ENCODE assay signal across 13 mouse cellular contexts in genomic region chr7:29981455-29981854, GRCm38 (mm10). TPM values are rescaled to one million over a fixed set of nuclear protein-coding genes. Genes with fewer than 3 reads are reported as not detected.
DNase-seq lines count a peak whose midpoint lies in the region; ATAC-seq and TF ChIP-seq lines count a peak whose summit lies in the region.
"Had no signal": no experiment of that assay in that cellular context is flagged by ENCODE, and none has a peak within 500 bp of the region (broad histone marks: within the 10 kb centered on the region; RNA-seq: fewer than 3 reads in every experiment).

No protein-coding gene starts in this region.

- no peak overlapping the region for H3K4me3 ChIP-seq in kidney, adult 2 months (ENCODE audit: insufficient read depth, low read depth, low read length)
- H3K4me3 ChIP-seq in midbrain, embryonic 14.5 days (replicated peaks; ENCODE audit: low read depth, low read length), result no peak overlapping the region
- H3K4me3 ChIP-seq: forebrain, embryonic 15.5 days had no signal

- no peak overlapping the region for H3K4me2 ChIP-seq in midbrain, embryonic 14.5 days (ENCODE audit: low read length)
- H3K4me2 ChIP-seq: forebrain, embryonic 15.5 days had no signal

- peak; percentile 1 to 13 for DNase-seq in adrenal gland, postnatal 36 days
- DNase-seq in adrenal gland, postnatal 4 days (ENCODE audit: low spot score in 2 of 2), result no peak
- no peak for DNase-seq in kidney, adult 2 months
- no peak for DNase-seq in kidney, adult 18-20 months
- peak; percentile 47 for DNase-seq in testis, postnatal 10 days (ENCODE audit: low spot score)
- DNase-seq in testis, postnatal 14 days (ENCODE audit: low spot score), result no peak
- DNase-seq in thymus, postnatal 25 days, result peak; percentile 4
- no peak for DNase-seq in midbrain, embryonic 14.5 days
- DNase-seq: cerebellum, adult 11 months; gastrocnemius, postnatal 36 days; kidney, postnatal 14 days had no signal

- no peak for TF ChIP-seq CTCF in kidney, adult 2 months (conservative IDR thresholded peaks at IDR 0.05; ENCODE audit: insufficient read depth, insufficient read length, low read depth, low read length)

- H3K4me1 ChIP-seq in kidney, adult 2 months (ENCODE audit: control insufficient read depth, insufficient read depth, low read length), result 0 out of 2 replicates have a peak, but pooled peaks cover 8% of the 10 kb centered on the region
- H3K4me1 ChIP-seq in midbrain, embryonic 14.5 days (ENCODE audit: control insufficient read depth, insufficient read depth, low read length), result peaks cover 14% of the 10 kb centered on the region; the same call in 1 of the 2 replicates

- 40% methylated on average over 5 of the region's 5 CpGs for WGBS in kidney, adult 2 months
- WGBS in midbrain, embryonic 14.5 days, result 61% methylated on average over 5 of the region's 5 CpGs

- TF ChIP-seq POLR2A in kidney, adult 2 months (IDR thresholded peaks at IDR 0.05; ENCODE audit: low read depth, low read length), result no peak

- no peak overlapping the region for H3K9ac ChIP-seq in midbrain, embryonic 14.5 days (replicated peaks; ENCODE audit: low read length)
- H3K9ac ChIP-seq: forebrain, embryonic 15.5 days; lung, embryonic 14.5 days had no signal

- no peaks in the 10 kb centered on the region for H3K27me3 ChIP-seq in kidney, adult 2 months (replicated peaks; ENCODE audit: control insufficient read depth, insufficient read depth, low read length)
- no peaks in the 10 kb centered on the region for H3K27me3 ChIP-seq in midbrain, embryonic 14.5 days (ENCODE audit: control insufficient read depth, insufficient read depth, low read length)
- H3K27me3 ChIP-seq: forebrain, embryonic 15.5 days had no signal

- H3K36me3 ChIP-seq in kidney, adult 2 months (ENCODE audit: control insufficient read depth, insufficient read depth, low read length), result no peaks in the 10 kb centered on the region
- 0 out of 2 replicates have a peak, but pooled peaks cover 9% of the 10 kb centered on the region for H3K36me3 ChIP-seq in midbrain, embryonic 14.5 days (ENCODE audit: control insufficient read depth, insufficient read depth, low read length)
- H3K36me3 ChIP-seq: forebrain, embryonic 15.5 days had no signal

- ATAC-seq in midbrain, embryonic 14.5 days (ENCODE audit: low FRiP score, low TSS enrichment), result no peak
- ATAC-seq: forebrain, embryonic 15.5 days had no signal

- peak overlapping the region; percentile 67 for H3K27ac ChIP-seq in kidney, adult 2 months (ENCODE audit: insufficient read depth, low read depth, low read length)
- no peak overlapping the region for H3K27ac ChIP-seq in midbrain, embryonic 14.5 days (replicated peaks; ENCODE audit: low read depth, low read length)
- H3K27ac ChIP-seq: forebrain, embryonic 15.5 days had no signal

- no peaks in the 10 kb centered on the region for H3K9me3 ChIP-seq in midbrain, embryonic 14.5 days (ENCODE audit: control insufficient read depth, low read length)
- H3K9me3 ChIP-seq: forebrain, embryonic 15.5 days had no signal

RNA-seq across cellular contexts. Expression of gene Zfp568, which starts 2.3 kb away (rescaled TPM):
- total RNA-seq in adrenal gland, postnatal 36 days (2021), result 10 to 100 TPM; 12.4 to 13.8 TPM
- total RNA-seq in adrenal gland, postnatal 4 days (2021), result 10 to 100 TPM; 22.8 to 26.2 TPM
- polyA plus RNA-seq in kidney, adult 2 months (2012; rRNA removed), result 4.5 and 5.0 TPM in 2 replicates
- polyA plus RNA-seq in midbrain, embryonic 14.5 days (2014; fragmentation: Nextera tagmentation; extraction: Ambion mirVana), result 3.3 and 5.5 TPM in 2 replicates

RNA-seq across cellular contexts. Expression of gene Zfp74, which starts 27.6 kb away (rescaled TPM):
- 1 to 10 TPM; 8.2 to 9.2 TPM for total RNA-seq in adrenal gland, postnatal 36 days (2021)
- 10 to 100 TPM; 13.3 to 16.0 TPM for total RNA-seq in adrenal gland, postnatal 4 days (2021)
- polyA plus RNA-seq in kidney, adult 2 months (2012; rRNA removed), result 4.7 and 5.0 TPM in 2 replicates
- polyA plus RNA-seq in midbrain, embryonic 14.5 days (2014; fragmentation: Nextera tagmentation; extraction: Ambion mirVana), result 16.3 and 22.1 TPM in 2 replicates

Comparison
In these comparisons a context has a peak if more than half of its experiments do, and no peak if none do; other contexts are left out.
1. DNase-seq: peak in adrenal gland, postnatal 36 days (2 of 2), testis, postnatal 10 days (single experiment) and thymus, postnatal 25 days (single experiment); none in adrenal gland, postnatal 4 days (0 of 2), kidney, adult 2 months (single experiment), kidney, adult 18-20 months (single experiment), testis, postnatal 14 days (single experiment) and midbrain, embryonic 14.5 days (single experiment).